Mouse (Mus musculus): ENCODE measurements around the gene Tmem151b.

Tmem151b gene

GRCm38 (mm10) chr17:45549617-45550181 is at the start of gene Tmem151b:
TSS of gene Tmem151b (minus strand) at chr17:45549677.
- peak; percentile 62 for DNase-seq

DNA sequence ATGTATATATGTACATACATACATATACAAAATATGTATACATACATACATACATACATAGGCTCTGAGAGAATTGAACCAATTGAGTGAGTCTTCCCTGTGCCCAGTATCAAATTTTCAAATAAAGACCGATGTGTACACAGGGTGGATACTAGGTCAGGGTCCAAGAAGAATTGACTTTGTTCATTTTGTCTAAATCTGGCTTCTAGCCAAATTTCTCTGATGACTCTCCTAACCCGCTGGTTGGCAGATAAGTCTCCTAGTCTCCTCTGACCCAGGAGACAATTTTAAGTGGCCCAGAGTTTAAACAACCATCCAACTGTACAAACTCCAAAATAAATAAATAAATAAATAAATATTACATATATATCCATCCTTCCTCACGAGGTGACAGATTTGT is 49.4 kb upstream of the Tmem151b start:
- no peak for DNase-seq

DNA sequence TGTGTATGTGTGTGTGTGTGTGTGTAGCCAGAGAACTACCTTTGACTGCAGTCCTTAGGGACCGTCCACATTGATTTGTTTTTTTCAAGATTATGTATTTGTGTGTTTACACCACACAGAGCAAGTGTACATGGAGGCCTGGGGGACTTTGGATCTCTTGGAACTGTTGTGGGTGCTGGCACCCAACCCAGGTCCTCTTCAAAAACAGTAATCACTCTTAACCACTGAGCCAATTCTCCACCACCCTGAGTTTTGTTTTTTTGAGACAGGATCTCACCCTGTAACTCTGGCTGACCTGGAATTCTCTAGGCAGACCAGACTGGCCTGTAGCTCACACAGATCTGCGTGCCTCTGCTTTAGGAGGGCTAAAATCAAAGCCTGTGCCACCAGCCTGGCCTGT is 48.9 kb upstream of the Tmem151b start:
- no peak for DNase-seq

GRCm38 (mm10) chr17:45597787-45598186 is 48.3 kb upstream of the Tmem151b start:
- no peak for DNase-seq

DNA sequence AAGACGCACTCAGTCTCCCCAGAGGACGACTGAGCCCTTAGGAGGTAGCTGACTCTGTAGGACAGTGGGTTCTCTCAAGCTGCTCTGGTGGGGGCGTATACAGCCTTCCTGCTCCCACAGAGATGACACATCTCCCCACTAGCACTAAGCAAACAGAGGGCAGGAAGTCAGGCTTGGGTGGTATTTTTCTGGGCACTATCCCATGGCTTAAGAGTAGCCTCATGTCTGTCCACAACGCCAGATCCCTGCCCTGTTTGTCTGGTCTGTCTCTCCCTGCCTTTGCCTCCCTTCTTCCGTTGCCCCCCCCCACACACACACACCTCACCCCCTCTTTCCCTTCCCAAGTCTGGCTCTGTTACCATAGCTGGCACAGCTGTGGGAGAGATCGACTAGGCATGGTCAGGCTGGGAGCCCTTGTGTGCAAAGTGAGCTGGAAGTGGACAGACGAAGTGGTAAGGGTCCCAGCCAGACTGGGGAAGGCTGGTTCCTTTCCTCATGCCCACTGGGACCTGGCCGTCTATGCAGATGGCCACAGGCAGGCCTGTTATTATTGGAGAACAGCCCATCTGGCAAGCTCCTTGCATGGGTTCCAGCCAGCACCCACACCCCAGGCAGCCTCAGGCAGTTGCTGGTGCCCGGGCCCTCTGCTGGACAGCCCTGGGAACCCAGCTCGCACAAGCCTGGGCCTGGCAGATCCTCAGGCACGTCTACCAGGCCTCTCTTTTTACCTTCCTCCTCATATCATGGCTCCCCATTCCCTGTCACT is 47.3 kb upstream of the Tmem151b start:
- DNase-seq: peak; percentile 62

- no peak for DNase-seq
These were observed 46.4 kb upstream of the Tmem151b start for GRCm38 (mm10) chr17:45595736-45596390.

- peak; percentile 89 for DNase-seq
These were observed 45.6 kb upstream of the Tmem151b start for GRCm38 (mm10) chr17:45594881-45595735.

DNA sequence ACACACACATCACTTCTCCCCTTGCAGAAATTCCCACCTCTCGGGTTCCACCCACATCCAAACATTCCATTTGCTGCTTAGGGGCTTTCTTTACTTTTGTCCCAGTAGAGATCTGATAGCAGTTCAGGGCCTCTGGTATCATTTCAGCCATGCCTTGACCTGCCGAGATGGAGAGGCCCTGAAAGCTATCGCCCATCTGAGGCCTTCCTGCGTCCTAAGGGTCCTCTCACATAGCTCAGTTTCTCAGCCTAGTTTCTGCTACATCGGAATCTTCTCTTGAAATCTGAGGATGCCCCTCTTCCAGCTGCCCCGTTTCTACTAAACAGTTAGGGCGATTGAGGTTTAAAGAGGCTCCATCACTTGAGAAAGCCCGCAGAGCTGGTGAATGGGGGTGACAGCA is 44.7 kb upstream of the Tmem151b start:
- no peak for DNase-seq

DNA sequence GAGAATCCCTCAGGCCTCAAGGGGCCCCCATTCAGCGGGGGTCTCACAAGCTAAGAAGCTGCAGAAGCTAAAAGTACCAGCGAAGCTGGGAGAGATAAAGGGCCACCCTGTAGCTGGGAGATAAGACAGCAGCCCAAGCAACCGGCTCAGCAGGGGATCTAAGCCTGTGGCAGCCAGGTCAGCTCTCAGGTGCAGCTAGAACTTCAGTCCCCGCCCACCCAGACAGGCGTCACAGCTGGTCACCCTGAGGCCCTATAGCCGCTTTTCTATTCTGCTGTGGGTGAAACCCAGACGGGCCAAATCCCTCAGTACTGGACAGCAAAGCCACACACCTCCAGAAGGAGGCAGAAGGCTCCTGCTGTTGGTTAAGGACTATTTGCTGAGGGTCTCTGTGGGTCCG is 44.0 kb upstream of the Tmem151b start:
- no peak for DNase-seq

GRCm38 (mm10) chr17:45592606-45593431 is 43.3 kb upstream of the Tmem151b start:
- DNase-seq: no peak

GRCm38 (mm10) chr17:45591701-45592605 is 42.5 kb upstream of the Tmem151b start:
- DNase-seq: no peak

DNA sequence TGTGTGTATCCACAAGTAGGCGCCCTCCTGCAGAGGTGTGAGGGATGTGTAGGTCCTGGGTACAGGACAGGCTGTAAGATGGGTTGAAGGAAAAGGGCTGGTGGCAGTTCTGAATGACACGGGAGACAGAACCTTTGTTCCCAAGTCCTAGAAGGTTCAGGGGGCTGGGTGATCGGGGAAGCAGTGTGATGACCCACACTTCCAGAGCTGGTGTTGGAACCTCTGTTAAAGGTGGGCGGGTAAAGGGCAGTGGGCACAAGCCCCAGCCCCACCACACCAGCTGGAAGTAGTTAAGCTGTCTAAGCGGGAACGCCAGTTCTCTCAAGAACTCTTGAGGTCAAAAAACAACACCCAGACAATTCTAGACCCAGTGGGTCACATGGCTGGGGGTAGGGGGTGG is 40.9 kb upstream of the Tmem151b start:
- DNase-seq: no peak

- DNase-seq: no peak
These were observed 40.4 kb upstream of the Tmem151b start for GRCm38 (mm10) chr17:45589844-45590243.

- DNase-seq: no peak
These were observed 39.8 kb upstream of the Tmem151b start for GRCm38 (mm10) chr17:45589236-45589635.

DNA sequence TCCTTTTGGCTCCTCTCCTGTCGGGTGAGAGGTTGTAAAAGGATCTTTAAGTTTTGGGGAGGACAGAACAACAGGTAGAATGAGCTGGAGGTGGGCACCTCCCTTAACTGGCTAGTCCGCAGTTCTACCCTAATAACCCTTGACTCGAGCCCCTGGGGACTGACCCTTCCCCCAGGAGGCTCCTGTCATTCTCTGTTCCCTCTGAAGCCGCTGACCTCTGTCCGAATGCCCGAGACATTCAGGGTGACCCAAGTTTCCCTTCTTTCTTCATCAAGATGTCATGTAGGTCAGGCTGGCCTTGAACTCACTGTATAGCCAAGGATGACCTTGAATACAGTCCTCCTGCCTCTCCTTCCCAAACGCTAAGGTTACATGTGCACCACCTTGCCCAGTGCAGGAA is 38.9 kb upstream of the Tmem151b start:
- no peak for DNase-seq

DNA sequence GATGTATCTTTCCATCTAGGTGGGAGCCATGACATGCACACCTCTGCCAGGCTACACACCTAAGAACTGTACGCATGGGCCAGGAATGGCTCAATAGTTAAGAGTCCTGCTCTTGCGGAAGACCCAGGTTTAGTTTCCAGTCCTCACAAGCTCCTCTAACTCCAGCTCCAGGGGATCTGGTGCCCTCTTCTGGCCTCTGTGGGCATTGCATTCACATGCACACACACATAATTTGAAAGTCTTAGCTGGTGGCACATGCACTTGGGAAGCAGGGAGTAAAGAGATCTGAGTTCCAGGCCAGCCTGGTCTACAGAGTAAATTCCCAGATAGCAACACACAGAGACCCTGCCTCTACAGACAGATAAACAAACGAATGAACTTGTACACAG is 37.0 kb upstream of the Tmem151b start:
- DNase-seq: peak; percentile 52

DNA sequence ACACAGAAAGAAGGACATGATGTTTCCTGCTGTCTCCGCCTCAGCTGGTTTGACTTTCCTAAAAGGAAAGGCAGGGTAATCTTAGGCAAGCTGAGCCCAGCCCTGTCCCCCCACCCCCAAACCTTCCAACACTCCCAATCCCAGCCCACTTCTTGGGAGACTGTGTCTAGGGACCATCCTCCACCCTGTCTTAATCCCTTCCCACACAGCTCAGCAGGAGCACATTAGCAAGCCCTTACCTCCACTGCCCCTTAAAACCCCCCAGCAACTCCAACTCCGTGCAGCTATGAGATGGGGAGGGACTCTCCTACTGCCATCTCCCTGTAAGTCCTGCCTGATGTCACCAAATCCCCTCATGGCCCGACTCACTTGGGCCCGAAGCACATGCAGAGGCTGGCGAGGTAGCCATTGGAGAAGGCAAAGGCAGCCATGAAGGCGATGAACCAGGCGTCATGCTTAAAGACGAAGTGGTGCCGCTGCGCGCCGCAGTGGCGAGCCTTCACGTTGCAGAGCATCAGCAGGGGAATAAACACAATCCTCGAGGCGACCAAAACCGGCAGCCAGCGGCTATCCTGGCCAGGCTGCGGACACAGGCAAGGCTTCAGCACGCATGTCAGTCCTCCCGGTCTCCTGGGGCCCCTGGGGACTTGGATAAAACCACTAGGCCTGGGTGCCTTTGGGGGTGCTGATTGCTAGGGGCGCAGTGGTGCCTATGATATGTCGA is 36.4 kb upstream of the Tmem151b start:
- DNase-seq: no peak

- DNase-seq: peak; percentile 82
These were observed 35.6 kb upstream of the Tmem151b start for GRCm38 (mm10) chr17:45584939-45585678.

DNA sequence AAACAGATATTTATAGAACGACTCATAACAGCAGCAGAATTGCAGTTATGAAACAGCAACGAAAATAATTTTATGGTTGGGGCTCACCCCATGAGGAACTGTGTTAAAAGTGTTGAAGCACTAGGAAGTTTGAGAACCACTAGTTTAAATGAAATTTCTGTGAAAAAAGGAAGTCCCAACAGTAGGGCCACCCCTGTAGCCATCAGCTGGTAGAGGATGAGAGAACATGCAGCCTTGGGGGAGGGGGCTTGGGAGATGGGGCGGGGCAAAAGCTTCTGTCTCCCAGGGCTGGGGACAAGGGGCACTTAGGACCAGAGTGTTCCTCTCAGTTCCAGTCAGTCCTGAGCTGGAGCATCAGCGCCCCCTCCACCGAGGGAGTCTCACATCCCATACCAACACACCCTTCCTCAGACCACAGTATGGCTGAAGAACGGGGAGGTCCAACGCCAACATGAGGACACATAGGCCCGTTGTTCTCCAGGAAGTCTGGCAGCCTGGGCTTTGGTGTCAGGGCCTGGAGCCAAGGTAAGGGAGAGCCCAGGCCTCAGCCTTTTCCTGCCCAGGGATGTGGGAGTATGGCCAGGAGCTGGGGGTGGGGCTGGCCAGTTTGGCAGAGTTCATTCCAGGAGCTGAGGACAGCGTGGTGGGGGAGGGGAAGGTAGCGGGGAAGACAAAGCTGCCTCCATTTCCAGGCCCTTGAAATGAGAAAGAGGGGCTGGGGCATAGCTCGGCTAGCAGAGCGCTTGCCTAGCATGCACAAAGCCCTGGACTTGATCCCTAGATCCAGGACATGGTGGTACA is 34.8 kb upstream of the Tmem151b start:
- DNase-seq: no peak

All from thymus, postnatal 25 days (tissue).